18 mouse cellular contexts compared by ENCODE assay signal in the genomic region with DNA sequence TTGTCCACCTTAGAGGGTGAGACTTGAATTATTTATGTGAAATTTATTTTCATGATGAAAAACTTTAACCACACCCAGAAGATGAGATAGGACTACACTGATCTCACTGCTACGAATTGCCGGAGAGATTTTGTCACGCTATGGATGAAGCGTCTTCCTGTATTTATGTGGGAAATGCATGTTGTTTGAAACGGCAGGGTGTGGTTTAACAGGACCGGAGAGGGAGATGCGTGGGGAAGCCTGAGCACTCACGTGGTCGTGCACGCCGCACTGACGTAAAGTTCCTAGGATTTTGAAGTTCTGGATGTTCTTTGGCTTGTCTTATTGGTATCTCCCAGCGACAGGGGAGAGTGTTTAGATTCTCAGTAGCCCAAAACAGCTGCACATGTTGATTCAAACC.
DNase-seq lines count a peak whose midpoint lies in the region; TF ChIP-seq lines count a peak whose summit lies in the region.
"Had no signal": no experiment of that assay in that cellular context is flagged by ENCODE, and none has a peak within 500 bp of the region (broad histone marks: within the 10 kb centered on the region; RNA-seq: fewer than 3 reads in every experiment).

No protein-coding gene starts in this region.

- no peak for TF ChIP-seq CTCF in layer of hippocampus, adult 2 months (conservative IDR thresholded peaks at IDR 0.05)

- peak overlapping the region; percentile 94; the same call in 1 of the 2 replicates for H3K27ac ChIP-seq in layer of hippocampus, adult 2 months
- H3K27ac ChIP-seq: embryonic facial prominence, embryonic 13.5 days; forebrain, embryonic 13.5 days; gastrocnemius, adult 2 months; hindbrain, embryonic 12.5 days had no signal

- no peak for DNase-seq in layer of hippocampus, adult 2 months (ENCODE audit: low spot score in 2 of 2)
- no peak for DNase-seq in layer of hippocampus, adult 11-12 months (ENCODE audit: low spot score)
- peak; percentile 14 for DNase-seq in right cerebral cortex, adult 18-20 months
- DNase-seq in right cerebral cortex, postnatal 14 days, result no peak
- DNase-seq in lung, postnatal 36 days, result peak; percentile 73
- no peak for DNase-seq in adrenal gland, postnatal 10 days
- DNase-seq: adrenal gland, adult 8-10 months; cerebellum, adult 11 months; cerebellum, adult 8-10 months; embryo, embryonic 11 days; forebrain, postnatal 0 days; gastrocnemius, adult 2 months; gastrocnemius, postnatal 25 days; heart, postnatal 4 days had no signal

- no peak overlapping the region for H3K4me3 ChIP-seq in layer of hippocampus, adult 2 months
- H3K4me3 ChIP-seq: embryonic facial prominence, embryonic 13.5 days; forebrain, embryonic 13.5 days; gastrocnemius, adult 2 months; heart, embryonic 13.5 days; hindbrain, embryonic 12.5 days had no signal

Comparison
In these comparisons a context has a peak if more than half of its experiments do, and no peak if none do; other contexts are left out.
1. DNase-seq: peak in right cerebral cortex, adult 18-20 months (single experiment) and lung, postnatal 36 days (single experiment); none in layer of hippocampus, adult 2 months (0 of 2), layer of hippocampus, adult 11-12 months (single experiment), right cerebral cortex, postnatal 14 days (single experiment) and adrenal gland, postnatal 10 days (single experiment).